Mouse (Mus musculus): ENCODE data around the gene Pdia5. TPM values are rescaled to one million over a fixed set of nuclear protein-coding genes. Genes with fewer than 3 reads are reported as not detected.

The Pdia5 gene
- polyA plus RNA-seq, 1 experiment from 2014 or later, result 43.1 TPM

DNA sequence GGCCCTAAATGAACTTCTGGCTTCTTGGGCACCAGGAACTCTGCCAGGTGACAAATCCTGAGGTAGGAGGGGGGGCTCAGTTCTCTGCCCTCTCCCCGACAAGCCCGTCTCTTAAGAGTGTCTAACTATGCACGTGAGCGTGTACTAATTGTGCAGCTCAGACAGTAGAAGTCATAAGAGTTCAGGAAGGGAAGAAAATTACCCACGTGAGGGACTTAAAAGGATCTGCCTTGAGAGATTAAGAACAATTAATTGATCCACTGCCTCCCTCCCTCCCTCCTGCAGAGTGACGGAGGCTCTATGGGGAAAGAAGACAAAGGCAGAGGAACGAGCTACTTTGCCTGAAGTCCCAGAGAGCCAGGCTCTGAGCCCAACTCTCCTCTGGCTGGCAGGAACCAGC, 31.1 kb downstream of the Pdia5 start:
- peaks cover 8% of the 10 kb centered on the region for H3K36me3 ChIP-seq
- WGBS, result 72% methylated on average over 7 of the region's 7 CpGs
- H3K4me2 ChIP-seq, result no peak overlapping the region
- H3K4me1 ChIP-seq, result no peaks in the 10 kb centered on the region
- H3K9me3 ChIP-seq, result no peaks in the 10 kb centered on the region
- no peak overlapping the region for H3K9ac ChIP-seq
- H3K4me3 ChIP-seq, result no peak overlapping the region
- no peaks in the 10 kb centered on the region for H3K27me3 ChIP-seq
- H3K27ac ChIP-seq, result no peak overlapping the region
- no peak for ATAC-seq (ENCODE audit: borderline replicate concordance, extremely low read depth, low FRiP score, low TSS enrichment)

DNA sequence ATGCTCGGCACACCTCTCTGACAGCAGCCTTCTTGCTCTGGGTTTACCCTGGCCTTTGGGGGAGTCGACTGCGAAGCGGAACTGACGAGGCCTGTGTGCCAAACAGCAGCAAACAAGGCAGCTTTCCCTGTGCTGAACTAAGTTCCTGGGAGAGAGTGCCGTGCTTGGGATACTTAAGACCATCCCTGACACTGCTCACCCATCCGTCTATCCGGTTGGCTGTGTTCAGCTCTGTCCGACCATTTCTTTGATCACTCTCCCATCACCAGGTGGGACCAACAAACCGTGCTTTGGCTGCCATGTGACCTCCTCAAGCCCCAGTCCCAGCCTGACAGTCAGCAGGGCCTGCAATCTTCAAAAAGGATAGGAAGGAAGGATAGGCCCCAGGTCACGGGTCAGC, 32.4 kb downstream of the Pdia5 start:
- no peaks in the 10 kb centered on the region for H3K27me3 ChIP-seq
- H3K36me3 ChIP-seq, result peaks cover 8% of the 10 kb centered on the region
- no peak overlapping the region for H3K27ac ChIP-seq
- no peak overlapping the region for H3K4me3 ChIP-seq
- WGBS, result 84% methylated on average over 11 of the region's 11 CpGs
- H3K9me3 ChIP-seq, result no peaks in the 10 kb centered on the region
- no peak for ATAC-seq (ENCODE audit: borderline replicate concordance, extremely low read depth, low FRiP score, low TSS enrichment)
- H3K4me1 ChIP-seq, result no peaks in the 10 kb centered on the region
- H3K9ac ChIP-seq, result no peak overlapping the region
- H3K4me2 ChIP-seq, result no peak overlapping the region

DNA sequence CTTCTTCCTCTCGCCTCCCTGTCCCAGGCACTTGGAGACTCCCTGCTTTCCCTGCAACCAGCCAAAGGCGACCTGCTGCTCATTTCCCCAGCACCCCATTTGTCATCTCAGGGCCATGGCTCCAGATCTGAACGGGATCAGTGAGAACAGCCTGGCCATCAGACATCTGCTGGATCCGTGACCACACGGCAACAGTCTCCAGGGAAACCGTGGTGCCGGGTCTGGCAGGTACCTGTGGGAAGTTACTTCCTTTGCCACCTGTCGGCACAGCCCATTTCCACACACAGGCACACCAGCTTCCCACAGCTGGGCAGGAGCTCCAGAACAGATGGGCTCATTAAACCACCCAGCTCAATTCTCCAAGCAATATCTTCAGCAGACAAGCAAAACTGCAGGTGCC, 33.2 kb downstream of the Pdia5 start:
- ATAC-seq (ENCODE audit: borderline replicate concordance, extremely low read depth, low FRiP score, low TSS enrichment), result no peak
- 64% methylated on average over 8 of the region's 8 CpGs for WGBS
- H3K4me1 ChIP-seq, result no peaks in the 10 kb centered on the region
- no peaks in the 10 kb centered on the region for H3K9me3 ChIP-seq
- no peak overlapping the region for H3K4me3 ChIP-seq
- no peak overlapping the region for H3K27ac ChIP-seq
- no peak overlapping the region for H3K4me2 ChIP-seq
- no peaks in the 10 kb centered on the region for H3K27me3 ChIP-seq
- no peak overlapping the region for H3K9ac ChIP-seq
- H3K36me3 ChIP-seq, result peaks cover 8% of the 10 kb centered on the region

DNA sequence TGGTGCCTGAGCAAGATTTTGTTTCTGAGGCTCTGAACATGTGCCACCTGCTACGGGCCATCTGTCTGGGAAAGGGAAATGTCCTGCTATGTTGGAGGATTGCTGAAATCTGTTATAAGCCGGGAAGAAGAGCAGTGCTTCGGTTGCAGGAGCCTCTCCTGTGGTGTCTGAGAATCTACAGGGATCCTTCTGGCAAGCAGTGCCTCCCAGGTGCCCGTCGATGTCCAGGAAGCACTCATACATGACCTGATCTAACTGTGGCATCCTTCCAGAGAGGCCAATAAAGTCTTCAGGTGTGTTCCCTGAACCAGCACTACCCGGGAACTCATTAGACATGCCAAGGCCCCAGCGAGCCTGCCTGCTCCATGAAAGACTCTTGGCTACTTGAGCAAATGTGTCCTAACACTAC, 33.7 kb downstream of the Pdia5 start:
- Histone ChIP-seq H3K27me3 (no peaks in the 10 kb centered on the region), H3K9ac (no peak overlapping the region), H3K4me3 (no peak overlapping the region), H3K4me2 (no peak overlapping the region), H3K4me1 (no peaks in the 10 kb centered on the region), H3K27ac (no peak overlapping the region), H3K9me3 (no peaks in the 10 kb centered on the region), H3K36me3 (peaks cover 8% of the 10 kb centered on the region)
- ATAC-seq (ENCODE audit: borderline replicate concordance, extremely low read depth, low FRiP score, low TSS enrichment), result no peak
- 86% methylated on average over 7 of the region's 7 CpGs for WGBS

DNA sequence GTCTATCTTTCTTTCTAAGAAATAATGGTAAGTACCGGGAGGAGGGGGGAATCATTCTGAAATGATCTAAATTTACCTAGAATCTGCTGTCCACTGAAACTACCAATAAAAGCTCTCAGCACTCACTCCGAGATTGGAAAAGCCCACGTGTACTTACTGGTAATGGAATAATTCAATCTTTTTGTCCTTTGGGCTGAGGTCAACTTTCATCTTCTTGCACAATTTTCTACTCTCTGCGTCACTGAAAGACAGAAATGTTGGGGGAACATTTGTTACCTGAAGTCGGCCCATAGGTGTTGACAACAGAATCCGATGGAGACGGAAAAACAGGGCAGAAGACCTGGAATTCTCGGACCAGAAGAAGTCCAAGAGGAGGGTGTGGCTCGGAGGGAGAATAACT, 34.4 kb downstream of the Pdia5 start:
- peaks cover 8% of the 10 kb centered on the region for H3K36me3 ChIP-seq
- WGBS, result 87% methylated on average over 9 of the region's 9 CpGs
- no peaks in the 10 kb centered on the region for H3K9me3 ChIP-seq
- no peak for ATAC-seq (ENCODE audit: borderline replicate concordance, extremely low read depth, low FRiP score, low TSS enrichment)
- H3K27ac ChIP-seq, result no peak overlapping the region
- no peaks in the 10 kb centered on the region for H3K4me1 ChIP-seq
- H3K27me3 ChIP-seq, result no peaks in the 10 kb centered on the region
- H3K4me3 ChIP-seq, result no peak overlapping the region
- H3K4me2 ChIP-seq, result no peak overlapping the region
- H3K9ac ChIP-seq, result no peak overlapping the region

DNA sequence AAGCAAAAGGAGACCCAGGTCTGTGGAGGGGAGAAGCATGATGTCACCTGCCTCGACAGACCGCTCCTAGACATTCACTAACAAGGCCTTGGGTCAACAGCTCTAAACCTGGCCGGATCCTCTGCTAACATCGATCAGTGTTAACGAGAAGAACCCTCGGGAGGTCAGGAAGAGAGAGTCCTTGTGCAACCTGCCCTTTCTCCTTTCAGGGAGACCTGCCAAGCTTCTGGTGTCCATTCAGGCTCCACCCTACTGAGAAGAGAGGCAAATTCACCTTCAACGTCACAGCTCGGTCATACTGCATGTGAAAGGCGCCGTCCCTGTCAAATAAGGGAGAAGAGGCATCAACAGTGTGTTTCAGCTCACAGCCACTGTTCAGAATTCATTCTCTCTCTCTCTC, 34.9 kb downstream of the Pdia5 start:
- Histone ChIP-seq H3K4me3 (no peak overlapping the region), H3K9me3 (no peaks in the 10 kb centered on the region), H3K4me1 (no peaks in the 10 kb centered on the region), H3K27me3 (no peaks in the 10 kb centered on the region), H3K4me2 (no peak overlapping the region), H3K36me3 (peaks cover 8% of the 10 kb centered on the region), H3K9ac (no peak overlapping the region), H3K27ac (no peak overlapping the region)
- 82% methylated on average over 10 of the region's 10 CpGs for WGBS
- ATAC-seq (ENCODE audit: borderline replicate concordance, extremely low read depth, low FRiP score, low TSS enrichment), result no peak

DNA sequence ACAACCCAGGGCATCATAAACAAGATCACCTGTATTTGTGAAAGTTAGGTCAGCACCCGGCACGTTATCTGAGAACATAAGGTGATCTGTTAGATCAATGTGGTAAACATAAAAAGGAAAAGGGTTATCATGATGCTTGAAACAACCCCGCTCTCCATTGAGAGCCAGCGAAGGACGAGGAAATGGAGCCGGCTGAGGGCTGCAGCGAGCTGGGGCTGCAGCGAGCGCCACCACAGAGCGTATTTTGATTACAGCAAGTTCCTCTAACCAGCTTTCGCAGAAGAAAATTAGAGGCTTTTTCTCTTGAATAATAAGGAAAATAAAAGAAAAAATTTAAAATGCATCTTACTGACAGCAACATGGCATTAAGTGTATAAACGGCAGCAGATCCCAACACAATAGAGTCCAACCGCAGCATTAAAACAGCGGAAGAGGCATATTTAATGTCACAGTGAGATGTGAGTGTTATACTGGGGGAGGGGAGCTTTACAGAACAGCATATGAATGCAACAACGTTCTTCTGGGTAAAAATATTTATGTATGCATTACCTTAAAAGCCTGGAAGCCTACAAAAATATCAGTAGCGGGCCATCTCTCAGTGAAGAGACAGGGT, 40.5 kb downstream of the Pdia5 start:
- 87% methylated on average over 16 of the region's 16 CpGs for WGBS
- no peak for ATAC-seq (ENCODE audit: borderline replicate concordance, extremely low read depth, low FRiP score, low TSS enrichment)
- Histone ChIP-seq H3K27ac (no peak overlapping the region), H3K4me1 (no peaks in the 10 kb centered on the region), H3K4me3 (no peak overlapping the region), H3K27me3 (no peaks in the 10 kb centered on the region), H3K36me3 (peaks cover 9% of the 10 kb centered on the region), H3K9me3 (no peaks in the 10 kb centered on the region), H3K9ac (no peak overlapping the region), H3K4me2 (no peak overlapping the region)

DNA sequence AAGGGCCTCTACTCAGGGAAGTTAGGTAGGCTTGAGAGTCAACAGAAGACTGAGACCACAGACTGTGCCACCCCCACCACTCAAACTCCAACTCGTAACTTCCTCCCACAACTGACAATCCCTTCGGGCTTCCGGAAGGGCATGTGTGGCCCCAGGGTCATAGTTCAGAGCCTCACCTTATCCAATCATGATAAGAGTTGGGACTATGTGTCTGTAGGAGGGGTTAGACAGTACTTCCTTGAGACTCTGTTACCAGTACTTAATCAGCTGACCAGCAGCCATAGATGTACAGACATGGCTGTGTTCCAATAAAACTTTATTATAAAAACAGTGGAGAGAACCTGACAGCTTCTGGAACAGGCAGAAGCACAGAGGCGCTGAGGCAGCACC, 48.7 kb downstream of the Pdia5 start:
- Histone ChIP-seq H3K27ac (no peak overlapping the region), H3K36me3 (no peaks in the 10 kb centered on the region), H3K4me3 (no peak overlapping the region), H3K9ac (no peak overlapping the region), H3K4me1 (no peaks in the 10 kb centered on the region), H3K4me2 (no peak overlapping the region), H3K27me3 (no peaks in the 10 kb centered on the region), H3K9me3 (no peaks in the 10 kb centered on the region)
- ATAC-seq (ENCODE audit: borderline replicate concordance, extremely low read depth, low FRiP score, low TSS enrichment), result no peak
- 87% methylated on average over 4 of the region's 4 CpGs for WGBS

DNA sequence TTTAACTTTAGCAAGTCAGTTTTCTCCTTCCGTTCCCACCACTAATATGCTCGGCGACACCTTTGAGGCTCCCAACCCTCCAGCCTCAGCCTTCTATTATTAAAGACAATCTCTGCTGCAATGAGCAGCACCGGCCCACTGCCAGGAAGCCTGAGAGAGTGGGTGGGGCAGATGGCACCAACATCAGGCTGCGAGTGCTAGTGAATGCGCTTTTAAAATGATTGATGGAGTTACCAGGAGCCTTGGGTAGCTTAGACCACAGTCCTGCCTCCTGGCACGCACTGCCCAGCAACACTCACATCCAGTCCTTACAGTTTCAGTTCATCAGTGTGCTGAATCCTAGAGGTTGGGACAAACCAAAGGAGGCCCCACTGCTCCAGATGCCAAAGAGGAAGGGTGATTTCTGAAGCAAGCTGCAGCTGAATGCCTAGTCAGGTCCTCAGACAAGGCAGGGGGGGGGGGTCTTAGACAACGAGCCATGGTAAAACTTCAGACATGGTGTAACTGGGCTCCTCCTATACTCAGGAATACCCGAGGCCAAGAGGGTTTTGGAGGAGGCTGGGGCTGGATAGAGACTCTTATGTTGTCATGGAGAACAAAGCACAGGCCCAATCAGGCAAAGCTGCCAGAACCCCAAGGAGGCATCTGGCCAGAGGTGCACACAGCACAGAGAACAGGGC, 49.2 kb downstream of the Pdia5 start:
- Histone ChIP-seq H3K9ac (no peak overlapping the region), H3K4me3 (no peak overlapping the region), H3K4me1 (no peaks in the 10 kb centered on the region), H3K36me3 (no peaks in the 10 kb centered on the region), H3K9me3 (no peaks in the 10 kb centered on the region), H3K27me3 (no peaks in the 10 kb centered on the region), H3K4me2 (no peak overlapping the region), H3K27ac (no peak overlapping the region)
- no peak for ATAC-seq (ENCODE audit: borderline replicate concordance, extremely low read depth, low FRiP score, low TSS enrichment)
- 88% methylated on average over 9 of the region's 9 CpGs for WGBS

DNA sequence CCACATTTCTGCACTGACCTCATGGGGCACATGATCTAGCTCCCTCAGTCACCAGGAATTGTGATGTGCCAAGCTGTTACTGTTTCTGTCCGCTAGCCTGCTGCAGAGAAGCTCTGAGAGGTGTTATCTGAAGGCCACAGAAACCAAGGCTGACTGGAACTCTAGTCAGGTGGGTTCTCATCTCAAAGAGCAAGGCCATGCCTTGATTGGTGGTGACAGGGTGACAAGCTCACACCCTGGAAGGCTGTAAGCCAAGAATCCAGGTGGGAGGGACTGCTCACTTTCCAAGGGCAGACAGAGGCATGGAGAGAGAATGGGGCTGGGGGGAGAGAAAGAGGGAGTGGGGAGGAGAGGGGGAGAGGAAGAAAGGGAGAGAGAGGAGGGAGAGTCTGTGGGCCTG, 51.6 kb downstream of the Pdia5 start:
- Histone ChIP-seq H3K4me1 (no peaks in the 10 kb centered on the region), H3K4me3 (no peak overlapping the region), H3K9me3 (no peaks in the 10 kb centered on the region), H3K27ac (no peak overlapping the region), H3K4me2 (no peak overlapping the region), H3K27me3 (no peaks in the 10 kb centered on the region), H3K9ac (no peak overlapping the region), H3K36me3 (no peaks in the 10 kb centered on the region)
- ATAC-seq (ENCODE audit: borderline replicate concordance, extremely low read depth, low FRiP score, low TSS enrichment), result no peak
- WGBS, result 64% methylated on average over 1 of the region's 1 CpGs

DNA sequence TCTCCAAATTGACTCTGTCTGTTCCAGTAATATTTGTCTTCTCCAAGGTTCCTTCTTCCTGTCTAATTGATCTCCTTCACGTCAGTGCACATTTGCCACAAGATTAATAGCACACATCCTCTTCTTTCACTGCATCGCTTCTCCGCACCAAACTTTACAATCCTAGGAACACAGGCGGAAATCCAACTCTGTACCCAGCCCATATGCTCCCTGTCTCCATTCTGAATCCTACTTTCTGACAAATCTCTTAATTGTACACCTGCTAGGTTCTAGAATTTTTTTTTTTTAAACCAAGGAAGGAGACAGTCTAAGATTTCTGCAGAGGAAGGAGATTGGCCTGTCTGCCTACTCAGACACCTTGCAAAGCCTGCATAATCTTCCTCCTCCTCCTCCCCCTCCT, 59.1 kb downstream of the Pdia5 start:
- Histone ChIP-seq H3K9ac (no peak overlapping the region), H3K27ac (no peak overlapping the region), H3K27me3 (no peaks in the 10 kb centered on the region), H3K36me3 (no peaks in the 10 kb centered on the region), H3K4me1 (no peaks in the 10 kb centered on the region), H3K9me3 (no peaks in the 10 kb centered on the region), H3K4me3 (no peak overlapping the region), H3K4me2 (no peak overlapping the region)
- ATAC-seq (ENCODE audit: borderline replicate concordance, extremely low read depth, low FRiP score, low TSS enrichment), result no peak
- WGBS, result 76% methylated on average over 4 of the region's 4 CpGs

DNA sequence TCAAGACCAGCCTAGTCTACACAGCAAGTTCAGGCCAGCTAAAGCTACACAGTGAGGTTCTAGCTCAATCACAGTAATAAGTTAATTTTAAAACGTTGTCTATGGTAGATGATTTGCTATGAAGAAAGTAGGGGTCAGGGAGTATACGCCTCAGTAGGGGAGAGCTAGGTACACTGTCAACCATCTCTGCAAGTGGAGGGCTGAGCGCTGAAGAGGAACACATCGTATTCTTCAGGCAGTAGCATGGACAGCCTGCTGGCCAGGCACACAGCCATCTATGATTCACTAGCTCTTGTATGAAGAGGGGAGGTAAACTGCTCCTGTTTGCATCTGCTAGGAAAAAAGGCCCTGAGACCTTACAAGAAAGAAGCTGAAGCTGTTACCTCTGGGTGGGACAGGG, 65.7 kb downstream of the Pdia5 start:
- no peak for ATAC-seq (ENCODE audit: borderline replicate concordance, extremely low read depth, low FRiP score, low TSS enrichment)
- no peaks in the 10 kb centered on the region for H3K4me1 ChIP-seq
- no peaks in the 10 kb centered on the region for H3K36me3 ChIP-seq
- H3K9ac ChIP-seq, result no peak overlapping the region
- H3K4me3 ChIP-seq, result no peak overlapping the region
- H3K27ac ChIP-seq, result no peak overlapping the region
- H3K27me3 ChIP-seq, result no peaks in the 10 kb centered on the region
- H3K4me2 ChIP-seq, result no peak overlapping the region
- 78% methylated on average over 4 of the region's 4 CpGs for WGBS
- no peaks in the 10 kb centered on the region for H3K9me3 ChIP-seq

Measured in lung, embryonic 15.5 days (tissue).